Mouse (Mus musculus): ENCODE data around the gene Myzap. TPM values are rescaled to one million over a fixed set of nuclear protein-coding genes. Genes with fewer than 3 reads are reported as not detected.

Myzap gene
- polyA plus RNA-seq, 1 experiment, result 1.3 TPM

DNA sequence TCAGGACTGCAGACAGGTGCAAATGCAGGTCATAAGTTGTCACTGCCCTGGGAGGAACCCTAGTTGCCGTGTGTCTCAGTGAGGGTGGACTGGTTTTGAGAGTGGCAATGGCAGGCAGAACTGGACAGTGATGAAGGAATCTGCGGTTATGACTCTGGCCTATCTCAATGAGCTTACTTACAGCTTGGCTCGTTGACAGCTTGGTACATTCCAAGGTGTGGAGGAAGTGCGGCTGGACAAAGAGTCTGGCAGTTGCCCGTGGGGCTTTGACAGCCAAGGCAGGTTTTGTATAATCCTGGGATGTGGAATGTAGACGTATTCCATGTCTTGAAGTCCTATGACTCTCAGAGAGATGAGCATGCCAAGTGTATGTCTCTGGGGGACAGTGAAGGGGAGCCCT lies 16.9 kb upstream of the Myzap start:
- Histone ChIP-seq H3K4me3 (ENCODE audit: insufficient read depth, low read length) (no peak overlapping the region), H3K4me1 (ENCODE audit: control insufficient read depth, insufficient read depth, low read length) (no peaks in the 10 kb centered on the region), H3K27ac (ENCODE audit: insufficient read depth, low read length) (no peak overlapping the region)
- TF ChIP-seq CTCF (IDR thresholded peaks at IDR 0.05; ENCODE audit: extremely low read depth, insufficient read depth, low read length) (no peak), POLR2A (IDR thresholded peaks at IDR 0.05; ENCODE audit: extremely low read depth, insufficient read depth, low read length) (no peak)

DNA sequence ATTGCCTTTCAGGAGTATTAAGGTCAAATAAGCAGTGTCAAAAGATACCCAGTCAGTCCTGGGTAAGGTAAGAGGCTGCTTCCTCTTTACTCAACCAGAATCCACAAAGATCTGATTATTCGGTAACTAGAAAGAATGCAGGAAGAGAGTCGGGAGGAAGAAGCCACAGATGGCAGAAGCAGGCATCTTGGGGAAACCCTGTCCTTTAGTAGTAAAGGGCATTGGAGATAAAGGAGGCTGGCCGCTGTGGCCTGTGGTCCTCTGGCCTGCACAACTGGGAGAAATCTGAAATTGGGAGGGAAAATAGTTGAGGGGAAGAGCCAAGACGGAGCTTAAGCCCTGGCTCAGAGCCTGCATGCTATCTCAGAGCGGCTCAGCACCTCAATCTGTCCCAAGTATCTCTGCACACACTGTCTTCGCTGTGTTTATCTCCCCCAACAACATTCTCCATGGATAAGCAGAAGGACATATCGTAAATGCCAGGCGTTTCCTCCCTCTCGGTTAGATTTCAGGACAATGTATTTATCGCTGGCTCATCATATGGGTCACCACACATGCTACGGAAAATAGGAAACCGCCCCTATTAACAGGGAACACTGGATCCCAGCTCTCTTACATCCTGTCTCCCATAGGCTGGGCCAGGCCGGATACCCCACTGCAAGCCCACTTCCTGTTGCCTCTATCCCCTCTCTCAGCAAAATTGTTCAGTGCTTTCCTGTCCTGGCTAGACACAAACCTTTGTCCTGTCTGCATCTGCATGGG lies 14.3 kb upstream of the Myzap start:
- Histone ChIP-seq H3K4me3 (ENCODE audit: insufficient read depth, low read length) (no peak overlapping the region), H3K4me1 (ENCODE audit: control insufficient read depth, insufficient read depth, low read length) (no peaks in the 10 kb centered on the region), H3K27ac (ENCODE audit: insufficient read depth, low read length) (no peak overlapping the region)
- TF ChIP-seq POLR2A (IDR thresholded peaks at IDR 0.05; ENCODE audit: extremely low read depth, insufficient read depth, low read length), result no peak
- no peak for TF ChIP-seq CTCF (IDR thresholded peaks at IDR 0.05; ENCODE audit: extremely low read depth, insufficient read depth, low read length)

DNA sequence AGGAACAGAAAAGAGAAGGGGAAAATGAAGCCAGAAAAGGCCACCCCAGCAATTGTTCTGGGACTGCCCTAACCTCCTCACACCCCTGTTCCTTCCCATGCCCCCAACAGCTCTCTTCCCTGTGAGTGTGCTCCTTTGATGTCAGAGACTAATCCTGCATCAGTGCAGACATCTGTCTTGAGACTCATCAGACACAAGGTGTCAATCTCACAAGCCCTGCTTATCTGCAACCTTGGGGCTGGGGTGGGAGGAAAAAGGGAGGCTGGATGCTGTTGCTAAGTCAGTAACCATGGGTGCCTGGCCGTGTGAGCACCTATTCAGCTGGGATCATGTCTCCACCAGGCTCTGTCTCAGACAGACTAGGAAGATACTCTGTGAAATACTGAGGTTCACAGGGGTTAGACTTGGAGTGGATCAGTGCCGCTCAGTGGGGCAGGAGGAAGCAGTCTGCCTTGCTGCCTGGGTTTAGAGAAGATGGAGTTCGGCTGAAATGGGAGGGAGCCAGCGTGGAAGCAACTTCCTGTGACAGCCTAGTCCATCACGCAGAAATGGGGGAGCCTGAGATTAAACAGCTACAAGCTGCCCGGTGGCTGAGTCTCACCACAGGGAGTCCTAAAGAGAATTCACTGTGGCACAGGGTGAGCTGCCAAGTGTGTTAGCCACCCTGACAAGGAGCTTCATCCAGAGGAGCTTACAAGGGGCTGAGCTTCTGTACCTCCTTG lies 12.9 kb upstream of the Myzap start:
- H3K4me3 ChIP-seq (ENCODE audit: insufficient read depth, low read length), result no peak overlapping the region
- TF ChIP-seq CTCF (IDR thresholded peaks at IDR 0.05; ENCODE audit: extremely low read depth, insufficient read depth, low read length) (no peak), POLR2A (IDR thresholded peaks at IDR 0.05; ENCODE audit: extremely low read depth, insufficient read depth, low read length) (no peak)
- H3K4me1 ChIP-seq (ENCODE audit: control insufficient read depth, insufficient read depth, low read length), result no peaks in the 10 kb centered on the region
- no peak overlapping the region for H3K27ac ChIP-seq (ENCODE audit: insufficient read depth, low read length)

DNA sequence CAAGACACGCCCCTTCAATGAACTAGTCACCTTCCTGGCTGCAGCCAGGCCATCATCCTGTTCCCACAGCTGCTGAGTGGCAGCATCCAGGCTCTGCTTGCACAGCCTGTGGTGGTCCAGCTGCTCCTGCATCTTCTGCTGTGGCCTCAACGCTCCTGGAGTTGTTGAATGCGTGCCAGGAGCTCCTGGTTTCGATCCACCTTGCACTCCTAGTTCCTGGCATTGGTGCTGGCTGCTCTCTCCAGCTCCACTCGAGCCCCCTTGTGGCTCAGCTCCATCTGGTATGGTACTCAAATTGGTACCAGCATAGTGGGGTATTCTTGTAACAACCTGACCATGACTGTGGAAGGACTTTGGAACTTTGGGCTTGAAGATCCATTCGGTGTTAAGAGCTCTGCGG lies 7.7 kb upstream of the Myzap start:
- TF ChIP-seq CTCF (IDR thresholded peaks at IDR 0.05; ENCODE audit: extremely low read depth, insufficient read depth, low read length) (no peak), POLR2A (IDR thresholded peaks at IDR 0.05; ENCODE audit: extremely low read depth, insufficient read depth, low read length) (no peak)
- no peak overlapping the region for H3K27ac ChIP-seq (ENCODE audit: insufficient read depth, low read length)
- no peaks in the 10 kb centered on the region for H3K4me1 ChIP-seq (ENCODE audit: control insufficient read depth, insufficient read depth, low read length)
- no peak overlapping the region for H3K4me3 ChIP-seq (ENCODE audit: insufficient read depth, low read length)

DNA sequence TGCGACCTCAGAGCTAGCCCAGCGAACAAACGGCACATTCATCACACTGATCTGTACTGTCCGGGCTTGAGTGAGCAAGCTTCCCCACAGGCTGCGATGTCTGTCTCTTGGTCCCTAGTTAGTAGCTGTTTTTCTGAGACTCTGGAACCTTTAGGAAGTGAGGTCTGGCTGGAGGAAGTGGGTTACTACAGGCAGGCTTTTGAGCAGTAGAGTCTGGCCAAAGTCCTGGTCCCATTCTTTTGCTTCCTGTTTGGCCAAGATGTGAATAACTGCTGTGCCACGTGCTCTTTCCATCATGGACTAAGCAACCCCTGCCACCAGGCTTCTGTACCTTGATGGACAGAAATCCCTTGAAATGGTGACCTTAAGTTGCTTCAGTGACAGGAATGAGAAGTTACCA lies 4.7 kb upstream of the Myzap start:
- TF ChIP-seq CTCF (IDR thresholded peaks at IDR 0.05; ENCODE audit: extremely low read depth, insufficient read depth, low read length) (no peak), POLR2A (IDR thresholded peaks at IDR 0.05; ENCODE audit: extremely low read depth, insufficient read depth, low read length) (no peak)
- no peak overlapping the region for H3K27ac ChIP-seq (ENCODE audit: insufficient read depth, low read length)
- no peak overlapping the region for H3K4me3 ChIP-seq (ENCODE audit: insufficient read depth, low read length)
- no peaks in the 10 kb centered on the region; the same call in 1 of the 2 replicates for H3K4me1 ChIP-seq (ENCODE audit: control insufficient read depth, insufficient read depth, low read length)

DNA sequence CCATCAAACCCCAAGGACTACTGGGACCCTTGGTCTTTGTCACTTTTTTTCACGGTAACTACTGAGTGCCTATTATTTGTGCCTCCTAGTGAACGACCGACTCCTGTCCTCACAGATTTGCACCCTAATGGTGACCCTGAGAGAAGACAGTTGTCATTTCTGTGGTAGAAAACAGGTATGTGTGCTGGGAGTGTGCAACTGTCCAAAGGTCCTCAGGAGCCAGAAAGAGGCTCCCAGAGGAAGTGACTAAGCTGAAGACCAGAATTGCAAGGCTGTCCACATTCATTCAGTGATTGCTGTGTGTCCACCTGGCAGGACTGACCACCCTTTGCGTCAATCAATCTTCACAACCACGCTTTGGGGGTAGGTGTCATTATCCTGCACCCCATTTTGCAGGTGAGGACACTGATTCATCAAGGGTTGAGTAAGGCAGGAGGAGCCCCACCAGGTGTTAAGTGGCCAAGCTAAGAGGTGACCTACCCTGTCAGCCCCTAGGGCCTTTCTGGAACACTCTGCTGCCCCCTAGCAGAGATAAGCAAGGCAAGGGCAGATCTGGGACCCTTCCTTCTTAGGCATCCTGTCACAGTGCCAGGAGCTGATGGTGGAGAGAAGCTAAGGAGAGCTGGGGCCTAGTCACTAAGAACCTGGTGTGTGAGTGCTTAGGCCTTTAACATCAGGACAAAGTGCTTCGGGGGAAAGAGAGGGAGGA lies 571 bp upstream of the Myzap start:
- peak overlapping the region; percentile 34; the same call in 1 of the 2 replicates for H3K4me3 ChIP-seq (ENCODE audit: insufficient read depth, low read length)
- no peak overlapping the region for H3K27ac ChIP-seq (ENCODE audit: insufficient read depth, low read length)
- H3K4me1 ChIP-seq (ENCODE audit: control insufficient read depth, insufficient read depth, low read length), result no peaks in the 10 kb centered on the region; the same call in 1 of the 2 replicates
- TF ChIP-seq POLR2A (IDR thresholded peaks at IDR 0.05; ENCODE audit: extremely low read depth, insufficient read depth, low read length), result no peak
- no peak for TF ChIP-seq CTCF (IDR thresholded peaks at IDR 0.05; ENCODE audit: extremely low read depth, insufficient read depth, low read length)

DNA sequence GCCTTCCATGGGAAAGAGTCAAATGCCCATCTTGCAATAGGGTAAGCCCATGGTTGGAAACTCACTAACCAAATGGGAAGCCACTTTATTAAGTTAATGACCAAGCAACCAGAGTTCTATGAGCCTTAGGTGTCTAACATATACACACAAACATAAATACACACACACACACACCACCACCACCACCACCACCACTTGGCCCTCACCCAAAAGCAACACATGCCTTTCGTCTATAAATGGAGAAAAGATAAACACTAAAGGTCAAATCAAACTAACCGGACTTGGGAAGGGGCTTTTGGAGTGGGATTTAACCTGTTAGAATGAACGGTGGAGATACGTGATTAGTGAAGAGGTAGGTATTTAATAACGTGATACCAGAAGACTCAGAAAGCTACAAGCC lies 1.1 kb downstream of the Myzap start:
- no peak overlapping the region for H3K4me3 ChIP-seq (ENCODE audit: insufficient read depth, low read length)
- no peaks in the 10 kb centered on the region; the same call in 1 of the 2 replicates for H3K4me1 ChIP-seq (ENCODE audit: control insufficient read depth, insufficient read depth, low read length)
- no peak for TF ChIP-seq POLR2A (IDR thresholded peaks at IDR 0.05; ENCODE audit: extremely low read depth, insufficient read depth, low read length)
- no peak for TF ChIP-seq CTCF (IDR thresholded peaks at IDR 0.05; ENCODE audit: extremely low read depth, insufficient read depth, low read length)
- no peak overlapping the region for H3K27ac ChIP-seq (ENCODE audit: insufficient read depth, low read length)

DNA sequence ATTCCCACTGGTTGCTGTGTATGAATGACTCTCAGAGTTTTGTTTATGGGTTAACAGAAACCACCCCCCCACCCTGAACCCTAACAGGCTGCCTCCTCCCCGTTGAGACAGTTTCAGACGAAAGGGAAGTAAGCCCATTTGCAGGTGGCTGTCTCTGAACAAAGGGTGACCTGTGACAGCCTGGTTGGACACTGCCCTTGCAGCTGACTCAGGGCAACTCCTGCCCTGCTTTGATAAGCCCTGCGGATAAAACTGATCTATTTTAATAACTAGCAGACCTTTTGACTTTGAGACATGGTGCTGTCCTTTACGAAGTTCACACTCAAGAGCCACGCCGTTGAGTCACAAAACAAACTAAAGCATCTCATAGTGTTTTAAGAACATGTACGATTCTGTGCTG lies 2.4 kb downstream of the Myzap start:
- H3K4me1 ChIP-seq (ENCODE audit: control insufficient read depth, insufficient read depth, low read length), result no peaks in the 10 kb centered on the region; the same call in 1 of the 2 replicates
- no peak for TF ChIP-seq CTCF (IDR thresholded peaks at IDR 0.05; ENCODE audit: extremely low read depth, insufficient read depth, low read length)

DNA sequence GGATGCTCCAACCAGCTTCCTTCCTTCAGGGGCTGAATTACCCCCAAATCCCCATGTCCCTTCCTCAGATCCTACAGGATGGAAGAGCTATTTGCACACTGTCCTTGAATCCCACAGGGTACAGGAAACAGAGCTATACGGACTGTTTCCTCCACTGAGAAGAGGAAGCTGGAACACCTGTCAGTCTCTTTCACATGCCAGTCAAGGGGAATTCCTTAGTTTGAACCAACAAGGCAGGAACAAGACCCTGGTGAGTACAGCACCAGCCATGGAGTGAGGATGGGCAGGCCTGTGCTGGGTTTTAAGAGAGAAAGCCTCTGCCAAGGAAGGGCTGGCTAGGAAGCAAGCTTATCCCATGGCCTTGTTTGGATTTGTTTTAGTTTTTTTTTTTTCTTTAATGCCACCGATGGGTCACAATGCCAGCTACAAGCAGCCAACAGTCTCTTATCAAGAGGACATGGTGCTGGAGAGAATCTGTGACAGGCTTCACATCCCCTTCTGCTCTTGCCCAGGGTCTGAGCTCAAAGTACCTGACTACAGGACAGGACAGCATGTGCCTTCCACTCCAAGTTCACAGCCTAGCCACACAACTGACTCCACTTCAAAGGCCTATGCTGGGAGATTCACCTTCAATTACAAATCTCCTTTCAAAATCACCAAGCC lies 3.1 kb downstream of the Myzap start:
- no peak overlapping the region for H3K4me3 ChIP-seq (ENCODE audit: insufficient read depth, low read length)
- TF ChIP-seq POLR2A (IDR thresholded peaks at IDR 0.05; ENCODE audit: extremely low read depth, insufficient read depth, low read length) (no peak), CTCF (IDR thresholded peaks at IDR 0.05; ENCODE audit: extremely low read depth, insufficient read depth, low read length) (no peak)
- no peak overlapping the region for H3K27ac ChIP-seq (ENCODE audit: insufficient read depth, low read length)
- no peaks in the 10 kb centered on the region; the same call in 1 of the 2 replicates for H3K4me1 ChIP-seq (ENCODE audit: control insufficient read depth, insufficient read depth, low read length)

More for the DNA sequence above, 2.4 kb downstream of the Myzap start:
- no peak overlapping the region for H3K4me3 ChIP-seq (ENCODE audit: insufficient read depth, low read length)
- H3K27ac ChIP-seq (ENCODE audit: insufficient read depth, low read length), result no peak overlapping the region

Measured in cortical plate, adult 2 months (tissue).